Mouse (Mus musculus) ES-CJ7 (cell line): Measurements from ENCODE around the gene Bicc1.
"Not testable (repeated sequence)": the region's sequence is repeated elsewhere in the genome, so short reads cannot be mapped to it uniquely, and the experiment has no call there.

Experiments
- DNase-seq: peaks from one replicate; pipeline ENCODE4 v3.0.0; 2011; ENCODE audit warnings: low read depth, low spot score

Gene Bicc1

DNA sequence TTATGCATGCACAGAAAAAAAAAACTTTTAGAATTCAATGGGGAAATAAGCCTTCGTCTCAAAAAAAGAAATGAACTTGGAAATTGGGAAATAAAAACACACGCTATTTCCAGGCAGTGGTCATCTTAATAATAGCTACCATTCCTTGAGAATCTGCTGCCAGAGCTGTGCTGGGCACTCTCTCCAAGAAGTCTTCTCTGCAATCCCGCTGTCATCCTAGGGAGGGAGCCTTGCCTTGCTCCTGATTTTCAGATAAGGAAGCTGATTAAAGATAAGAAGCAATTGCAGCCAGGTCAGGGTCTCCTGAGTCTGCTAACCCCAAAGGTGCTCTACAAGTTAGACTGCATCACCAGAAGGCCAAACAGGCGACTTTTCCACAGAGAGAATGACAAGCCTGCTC lies 161.4 kb downstream of the Bicc1 start:
- DNase-seq, result peak; percentile 10

DNA sequence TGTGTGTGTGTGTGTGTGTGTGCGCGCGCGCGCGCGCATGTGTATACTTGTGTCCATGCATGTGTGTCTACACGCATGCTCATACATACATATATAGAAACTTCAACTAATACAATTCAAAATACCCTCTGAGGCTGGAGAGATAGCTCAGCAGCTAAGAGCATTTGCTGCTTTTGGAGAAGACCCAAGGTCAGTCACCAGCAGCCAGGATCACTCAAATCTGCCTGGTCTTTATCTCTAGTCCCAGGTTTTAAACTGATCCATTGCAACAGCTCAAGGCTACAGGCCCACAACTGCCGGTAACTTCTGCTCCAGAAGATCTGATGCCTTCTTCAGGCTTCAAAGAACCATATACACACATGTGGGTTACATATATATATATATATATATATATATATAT lies 163.4 kb downstream of the Bicc1 start:
- DNase-seq, result no peak

DNA sequence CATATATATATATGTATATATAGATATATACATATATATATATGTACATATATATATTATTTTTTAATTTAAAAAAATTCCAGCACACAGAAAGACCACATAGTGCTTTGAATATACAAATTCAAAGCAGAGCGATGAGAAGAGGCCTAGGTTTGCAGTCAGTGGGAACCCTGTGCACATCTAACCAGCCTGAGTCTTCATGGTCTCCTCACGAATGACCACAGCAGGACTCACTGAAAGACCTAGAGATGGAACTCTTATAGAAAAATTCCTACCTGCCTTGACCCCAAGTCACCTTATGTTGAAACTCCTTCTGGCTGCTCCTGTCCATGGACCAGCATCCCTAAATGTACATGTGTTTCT lies 165.4 kb downstream of the Bicc1 start:
- no peak for DNase-seq

- no peak for DNase-seq
These were observed 165.9 kb downstream of the Bicc1 start for GRCm38 (mm10) chr10:70993497-70994134.

DNA sequence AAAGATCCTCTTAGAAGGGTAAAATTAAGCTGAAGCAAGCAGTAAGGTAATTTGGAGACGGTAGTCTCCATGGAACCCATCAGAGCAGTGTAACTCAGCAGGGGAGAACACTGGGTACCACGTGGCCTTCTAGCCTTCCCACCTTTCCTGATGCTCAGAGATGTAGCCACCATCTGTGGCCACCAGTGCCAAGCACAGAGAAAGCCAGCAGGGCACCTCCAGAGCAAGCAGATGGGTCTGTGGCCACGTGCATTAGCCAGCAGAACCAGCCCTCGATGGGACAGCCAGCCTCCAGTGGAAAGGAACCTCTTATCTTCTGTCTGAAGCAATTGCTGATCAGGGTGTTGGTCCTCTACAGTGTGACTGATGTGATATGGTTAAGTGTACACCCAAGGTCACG lies 172.1 kb downstream of the Bicc1 start:
- DNase-seq, result no peak

DNA sequence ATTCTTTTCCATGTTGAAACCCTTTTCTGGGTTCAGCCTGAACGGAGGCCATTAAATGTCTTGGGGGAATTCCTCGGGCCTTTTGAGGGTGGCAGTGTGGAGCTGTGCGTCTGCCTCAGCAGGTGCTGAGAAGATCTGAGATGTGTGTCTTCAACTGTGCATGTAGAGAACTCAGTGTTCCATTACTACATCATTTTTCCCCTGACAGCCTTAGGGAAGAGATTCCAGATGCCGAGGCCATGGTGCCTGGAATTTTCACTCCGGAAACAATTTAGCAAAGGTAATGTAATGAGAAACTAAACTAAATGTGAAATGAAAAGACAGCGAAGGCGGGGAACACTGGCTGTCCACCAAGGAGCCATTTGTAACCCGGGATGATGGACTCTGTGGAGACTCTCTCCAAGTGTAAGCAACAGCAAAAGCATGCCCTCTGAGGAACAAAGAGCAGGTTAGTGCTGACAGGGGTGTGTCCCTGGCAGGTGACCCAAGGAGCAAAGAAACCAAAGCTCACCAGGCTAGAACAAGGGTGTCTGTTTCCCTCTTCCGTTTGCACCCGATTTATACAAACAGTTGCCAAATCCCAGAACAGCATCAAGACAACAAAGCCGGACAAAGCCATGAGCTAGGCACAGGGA lies 176.3 kb downstream of the Bicc1 start:
- no peak for DNase-seq

DNA sequence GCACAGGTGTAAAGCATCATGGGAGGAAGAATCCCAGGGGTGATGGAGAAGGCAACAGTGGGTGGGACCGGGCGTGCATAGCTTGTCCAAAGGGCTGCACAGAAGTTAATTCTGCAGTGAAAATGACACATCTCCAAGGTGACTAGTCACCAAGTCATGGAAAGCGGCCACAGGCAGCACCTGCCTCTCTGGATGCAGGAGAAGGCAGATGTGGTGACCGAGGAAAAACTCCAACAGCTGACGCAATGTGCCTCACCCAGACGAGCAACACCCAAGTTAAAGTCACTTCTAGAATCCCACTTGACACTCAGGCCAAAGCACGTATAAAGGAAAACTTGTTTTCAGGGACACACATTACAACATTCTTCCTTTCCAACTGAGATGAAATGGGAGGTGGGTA lies 177.3 kb downstream of the Bicc1 start:
- DNase-seq, result no peak

- DNase-seq, result no peak
These were observed 179.8 kb downstream of the Bicc1 start for GRCm38 (mm10) chr10:70979657-70980056.

GRCm38 (mm10) chr10:70977141-70977540 lies 182.4 kb downstream of the Bicc1 start:
- DNase-seq, result no peak

GRCm38 (mm10) chr10:70976633-70977032 lies 182.9 kb downstream of the Bicc1 start:
- DNase-seq, result no peak

DNA sequence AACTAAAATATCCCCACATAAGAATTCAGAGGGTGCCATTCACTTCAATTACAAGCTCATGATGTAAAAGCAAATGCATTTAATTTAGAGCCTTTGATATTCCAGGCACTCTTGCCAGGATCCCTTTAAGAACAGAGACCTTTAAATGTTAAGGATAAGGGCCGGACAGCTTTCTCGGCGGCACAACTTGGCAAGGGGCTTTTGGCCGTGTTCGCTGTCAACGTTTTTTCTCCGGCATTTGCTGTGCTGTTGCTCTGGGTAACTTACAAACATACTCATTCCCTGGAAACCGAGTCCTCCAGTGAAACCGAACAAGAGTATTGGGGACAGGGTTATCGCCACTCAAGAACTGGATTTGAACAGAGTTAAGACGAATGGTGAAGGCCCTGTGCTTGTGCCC lies 188.3 kb downstream of the Bicc1 start:
- DNase-seq, result no peak

- no peak for DNase-seq
These were observed 190.4 kb downstream of the Bicc1 start for GRCm38 (mm10) chr10:70968848-70969683.

DNA sequence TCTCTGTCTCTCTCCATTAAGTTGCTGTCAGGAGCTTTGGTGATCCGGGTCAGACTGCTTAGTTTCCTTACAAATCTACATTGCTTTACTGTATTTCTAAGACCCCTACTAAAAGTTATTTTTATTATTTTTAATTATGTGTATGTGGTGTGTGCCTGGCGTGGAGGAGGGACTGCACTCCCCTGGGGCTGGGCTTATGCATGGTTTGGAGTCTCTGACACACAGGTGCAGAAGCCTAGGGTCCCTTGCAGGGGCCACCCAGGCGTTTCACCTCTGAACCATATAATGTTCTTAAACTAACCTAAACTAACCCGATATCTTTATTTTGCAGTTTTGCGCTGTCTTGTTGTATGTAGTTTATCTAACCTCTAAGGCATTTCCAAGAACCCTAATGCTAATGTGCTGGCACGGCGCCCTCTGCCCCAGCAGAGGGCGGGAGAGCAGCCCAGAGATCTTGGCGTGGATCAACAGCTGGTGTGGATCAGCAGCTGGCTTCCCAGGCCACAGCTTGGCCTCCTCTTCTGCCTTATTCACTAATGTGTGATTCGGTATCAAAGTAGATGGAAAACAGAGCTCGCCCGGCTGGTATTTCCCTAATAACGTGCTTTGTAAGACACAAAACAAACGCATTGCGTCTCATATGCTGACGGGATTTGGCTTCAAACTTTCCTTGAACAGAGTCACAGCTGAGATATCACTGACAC lies 192.7 kb downstream of the Bicc1 start:
- no peak for DNase-seq

DNA sequence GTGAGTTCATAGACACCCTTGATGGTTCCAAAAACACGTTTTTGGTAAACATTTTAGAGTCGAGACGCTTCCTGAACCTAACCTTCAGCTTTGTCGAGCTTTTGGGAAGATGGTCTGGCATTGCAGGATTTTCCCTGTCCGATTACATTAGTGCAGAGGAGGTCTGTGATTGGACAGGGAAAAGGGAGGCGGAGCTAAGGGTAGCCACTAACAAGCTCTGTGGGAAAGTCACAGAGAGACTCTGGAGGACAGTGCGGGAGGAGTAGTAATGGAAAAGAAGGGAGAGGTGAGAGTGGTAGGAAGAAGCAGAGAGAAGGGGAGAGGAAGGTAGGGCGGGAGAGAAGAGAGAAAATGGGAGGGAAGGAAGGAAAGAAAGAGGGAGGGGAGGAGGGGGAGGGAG lies 194.8 kb downstream of the Bicc1 start:
- DNase-seq, result peak; percentile 49

DNA sequence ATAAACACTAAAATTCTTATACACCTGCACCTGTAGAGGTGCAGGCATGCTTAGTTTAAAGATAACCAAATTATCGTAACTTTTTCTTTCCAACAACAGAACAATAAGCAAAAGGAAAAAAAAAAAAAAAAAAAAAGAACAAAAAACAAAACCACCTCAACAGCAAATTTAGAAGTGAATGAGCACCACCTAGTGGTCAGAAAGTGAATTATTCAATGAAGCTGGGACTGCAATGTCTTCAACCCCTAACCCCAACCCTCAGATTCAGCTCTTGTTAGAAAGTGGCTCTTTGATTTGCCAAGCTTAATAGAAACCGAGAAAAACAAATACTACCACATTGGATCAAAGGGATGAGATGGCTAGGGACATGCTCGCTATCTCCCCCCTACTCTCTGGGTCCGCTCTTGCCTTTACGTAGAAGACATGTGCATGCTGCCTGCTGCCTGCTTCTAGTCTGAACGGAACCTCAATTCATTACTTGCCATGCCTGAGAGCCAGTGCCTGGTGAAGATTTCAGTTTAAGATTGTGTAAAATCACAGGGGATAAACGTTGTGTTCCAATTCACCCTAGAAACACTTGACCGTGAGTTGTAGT lies 195.8 kb downstream of the Bicc1 start:
- peak; percentile 72 for DNase-seq

- no peak for DNase-seq
These were observed 197.9 kb downstream of the Bicc1 start for GRCm38 (mm10) chr10:70961641-70962040.

GRCm38 (mm10) chr10:70960396-70960795 lies 199.1 kb downstream of the Bicc1 start:
- not testable (repeated sequence) for DNase-seq

- no peak for DNase-seq
These were observed 206.7 kb downstream of the Bicc1 start for GRCm38 (mm10) chr10:70952770-70953147.

DNA sequence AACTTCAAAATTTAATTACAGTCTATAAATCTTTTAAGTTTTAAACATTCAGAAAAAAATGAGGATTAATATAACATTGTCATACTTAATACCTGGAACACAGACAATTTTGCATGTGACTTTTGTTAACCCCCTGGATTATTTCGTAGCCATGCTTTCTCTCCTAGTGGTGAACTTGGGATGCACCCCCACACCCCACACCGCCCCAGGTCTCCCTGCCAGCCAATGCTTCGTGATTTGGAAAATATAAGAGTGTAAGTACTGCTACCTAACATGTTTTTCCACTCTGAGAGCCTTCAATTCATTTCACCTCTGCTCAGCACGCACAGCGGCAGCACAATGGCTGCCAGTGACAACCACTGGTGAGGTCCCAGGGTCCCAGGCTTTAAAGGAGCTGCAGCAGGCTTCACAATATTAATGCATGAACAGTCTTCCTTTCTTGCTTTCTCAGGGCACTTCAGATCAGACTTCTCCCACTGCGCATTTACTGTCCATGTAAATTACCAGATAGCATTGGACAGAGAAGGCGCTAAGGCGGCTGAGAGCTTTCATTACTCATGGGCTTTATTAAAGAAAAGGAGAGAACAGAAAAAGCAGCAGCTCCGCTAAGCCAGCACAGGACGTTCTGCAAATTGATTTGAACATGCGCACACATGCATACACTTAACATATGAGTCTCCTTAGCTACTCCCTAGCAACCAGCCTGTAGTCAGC lies 207.3 kb downstream of the Bicc1 start:
- DNase-seq, result no peak

- no peak for DNase-seq
These were observed 209.4 kb downstream of the Bicc1 start for GRCm38 (mm10) chr10:70950105-70950424.
